Mouse (Mus musculus): Measurements from ENCODE around the gene Ndufaf7. TPM values are rescaled to one million over a fixed set of nuclear protein-coding genes. Genes with fewer than 3 reads are reported as not detected.

The Ndufaf7 gene
- polyA plus RNA-seq, 1 experiment from 2014 or later: 51.1 TPM

GRCm38 (mm10) chr17:78912861-78913281 is 24.1 kb upstream of the Ndufaf7 start:
- ATAC-seq (ENCODE audit: insufficient read depth, low FRiP score): no peak
- Histone ChIP-seq H3K4me3 (replicated peaks; ENCODE audit: low read length) (peak overlapping the region; percentile 42), H3K9ac (ENCODE audit: low read length) (0 out of 2 replicates have a peak overlapping the region, but pooled peaks have one; percentile 40), H3K9me3 (replicated peaks; ENCODE audit: control insufficient read depth, low read length) (no peaks in the 10 kb centered on the region), H3K4me1 (ENCODE audit: control insufficient read depth, insufficient read depth, low read length) (peaks cover 9% of the 10 kb centered on the region; the same call in 1 of the 2 replicates), H3K4me2 (ENCODE audit: low read depth, low read length) (peak overlapping the region; percentile 52), H3K27me3 (ENCODE audit: control insufficient read depth, insufficient read depth, low read length) (no peaks in the 10 kb centered on the region), H3K36me3 (ENCODE audit: control insufficient read depth, insufficient read depth, low read length) (no peaks in the 10 kb centered on the region), H3K27ac (ENCODE audit: low read length) (no peak overlapping the region)
- WGBS: 23% methylated on average over 6 of the region's 6 CpGs

- no peaks in the 10 kb centered on the region for H3K9me3 ChIP-seq (replicated peaks; ENCODE audit: control insufficient read depth, low read length)
- peaks cover 9% of the 10 kb centered on the region; the same call in 1 of the 2 replicates for H3K4me1 ChIP-seq (ENCODE audit: control insufficient read depth, insufficient read depth, low read length)
- no peak overlapping the region for H3K27ac ChIP-seq (ENCODE audit: low read length)
- WGBS: 73% methylated on average over 3 of the region's 3 CpGs
- H3K27me3 ChIP-seq (ENCODE audit: control insufficient read depth, insufficient read depth, low read length): no peaks in the 10 kb centered on the region
- H3K4me3 ChIP-seq (replicated peaks; ENCODE audit: low read length): no peak overlapping the region
- H3K36me3 ChIP-seq (ENCODE audit: control insufficient read depth, insufficient read depth, low read length): no peaks in the 10 kb centered on the region
- H3K9ac ChIP-seq (ENCODE audit: low read length): no peak overlapping the region
- no peak overlapping the region for H3K4me2 ChIP-seq (ENCODE audit: low read depth, low read length)
- ATAC-seq (ENCODE audit: insufficient read depth, low FRiP score): no peak
These were observed 23.0 kb upstream of the Ndufaf7 start for GRCm38 (mm10) chr17:78913921-78914320.

- 47% methylated on average over 6 of the region's 6 CpGs for WGBS
- Histone ChIP-seq H3K4me1 (ENCODE audit: control insufficient read depth, insufficient read depth, low read length) (peaks cover 9% of the 10 kb centered on the region; the same call in 1 of the 2 replicates), H3K4me3 (replicated peaks; ENCODE audit: low read length) (peak overlapping the region; percentile 78), H3K36me3 (ENCODE audit: control insufficient read depth, insufficient read depth, low read length) (0 out of 2 replicates have a peak, but pooled peaks cover 8% of the 10 kb centered on the region), H3K27me3 (ENCODE audit: control insufficient read depth, insufficient read depth, low read length) (no peaks in the 10 kb centered on the region), H3K9ac (ENCODE audit: low read length) (peak overlapping the region; percentile 90), H3K4me2 (ENCODE audit: low read depth, low read length) (peak overlapping the region; percentile 79), H3K27ac (ENCODE audit: low read length) (peak overlapping the region; percentile 95), H3K9me3 (replicated peaks; ENCODE audit: control insufficient read depth, low read length) (no peaks in the 10 kb centered on the region)
- ATAC-seq (ENCODE audit: insufficient read depth, low FRiP score): no peak; the same call in 1 of the 2 replicates
These were observed 21.2 kb upstream of the Ndufaf7 start for GRCm38 (mm10) chr17:78915772-78916171.

GRCm38 (mm10) chr17:78916369-78916813 is 20.5 kb upstream of the Ndufaf7 start, which contains the start of gene Cebpzos:
TSS of gene Cebpzos (plus strand) at chr17:78916500.
- Histone ChIP-seq H3K27me3 (ENCODE audit: control insufficient read depth, insufficient read depth, low read length) (no peaks in the 10 kb centered on the region), H3K9ac (ENCODE audit: low read length) (peak within 1 kb of the TSS; percentile 90), H3K9me3 (replicated peaks; ENCODE audit: control insufficient read depth, low read length) (no peaks in the 10 kb centered on the region), H3K27ac (ENCODE audit: low read length) (peak within 1 kb of the TSS; percentile 95), H3K36me3 (ENCODE audit: control insufficient read depth, insufficient read depth, low read length) (0 out of 2 replicates have a peak, but pooled peaks cover 10% of the 10 kb centered on the region), H3K4me1 (ENCODE audit: control insufficient read depth, insufficient read depth, low read length) (peaks cover 9% of the 10 kb centered on the region; the same call in 1 of the 2 replicates), H3K4me3 (replicated peaks; ENCODE audit: low read length) (peak within 1 kb of the TSS; percentile 78), H3K4me2 (ENCODE audit: low read depth, low read length) (peak within 1 kb of the TSS; percentile 79)
- under 1% methylated on average over 37 of the region's 37 CpGs for WGBS
- peak; percentile 95 for ATAC-seq (ENCODE audit: insufficient read depth, low FRiP score)

GRCm38 (mm10) chr17:78916899-78917298 is 20.0 kb upstream of the Ndufaf7 start:
- Histone ChIP-seq H3K4me2 (ENCODE audit: low read depth, low read length) (peak overlapping the region; percentile 79), H3K9me3 (replicated peaks; ENCODE audit: control insufficient read depth, low read length) (no peaks in the 10 kb centered on the region), H3K4me3 (replicated peaks; ENCODE audit: low read length) (peak overlapping the region; percentile 78), H3K27ac (ENCODE audit: low read length) (peak overlapping the region; percentile 95), H3K27me3 (ENCODE audit: control insufficient read depth, insufficient read depth, low read length) (no peaks in the 10 kb centered on the region), H3K9ac (ENCODE audit: low read length) (peak overlapping the region; percentile 90), H3K36me3 (ENCODE audit: control insufficient read depth, insufficient read depth, low read length) (0 out of 2 replicates have a peak, but pooled peaks cover 14% of the 10 kb centered on the region), H3K4me1 (ENCODE audit: control insufficient read depth, insufficient read depth, low read length) (peaks cover 9% of the 10 kb centered on the region; the same call in 1 of the 2 replicates)
- ATAC-seq (ENCODE audit: insufficient read depth, low FRiP score): no peak
- 2% methylated on average over 11 of the region's 11 CpGs for WGBS

GRCm38 (mm10) chr17:78917696-78918095 is 19.2 kb upstream of the Ndufaf7 start:
- H3K9ac ChIP-seq (ENCODE audit: low read length): peak overlapping the region; percentile 6; the same call in 1 of the 2 replicates
- H3K4me3 ChIP-seq (replicated peaks; ENCODE audit: low read length): no peak overlapping the region
- H3K27ac ChIP-seq (ENCODE audit: low read length): no peak overlapping the region
- peak overlapping the region; percentile 79; the same call in 1 of the 2 replicates for H3K4me2 ChIP-seq (ENCODE audit: low read depth, low read length)
- no peak for ATAC-seq (ENCODE audit: insufficient read depth, low FRiP score)
- H3K36me3 ChIP-seq (ENCODE audit: control insufficient read depth, insufficient read depth, low read length): 0 out of 2 replicates have a peak, but pooled peaks cover 18% of the 10 kb centered on the region
- H3K4me1 ChIP-seq (ENCODE audit: control insufficient read depth, insufficient read depth, low read length): peaks cover 9% of the 10 kb centered on the region; the same call in 1 of the 2 replicates
- H3K9me3 ChIP-seq (replicated peaks; ENCODE audit: control insufficient read depth, low read length): no peaks in the 10 kb centered on the region
- WGBS: 48% methylated on average over 6 of the region's 6 CpGs
- H3K27me3 ChIP-seq (ENCODE audit: control insufficient read depth, insufficient read depth, low read length): no peaks in the 10 kb centered on the region

- Histone ChIP-seq H3K9ac (ENCODE audit: low read length) (peak overlapping the region; percentile 89), H3K27me3 (ENCODE audit: control insufficient read depth, insufficient read depth, low read length) (no peaks in the 10 kb centered on the region), H3K4me1 (ENCODE audit: control insufficient read depth, insufficient read depth, low read length) (peaks cover 19% of the 10 kb centered on the region), H3K36me3 (ENCODE audit: control insufficient read depth, insufficient read depth, low read length) (peaks cover 7% of the 10 kb centered on the region; the same call in 1 of the 2 replicates), H3K4me2 (ENCODE audit: low read depth, low read length) (peak overlapping the region; percentile 85), H3K9me3 (replicated peaks; ENCODE audit: control insufficient read depth, low read length) (no peaks in the 10 kb centered on the region), H3K27ac (ENCODE audit: low read length) (no peak overlapping the region), H3K4me3 (replicated peaks; ENCODE audit: low read length) (peak overlapping the region; percentile 93)
- WGBS: 83% methylated on average over 2 of the region's 2 CpGs
- no peak for ATAC-seq (ENCODE audit: insufficient read depth, low FRiP score)
These were observed 1.1 kb upstream of the Ndufaf7 start for GRCm38 (mm10) chr17:78935857-78936256.

GRCm38 (mm10) chr17:78937229-78937853 is 405 bp downstream of the Ndufaf7 start:
- H3K4me3 ChIP-seq (replicated peaks; ENCODE audit: low read length): peak overlapping the region; percentile 93
- H3K4me2 ChIP-seq (ENCODE audit: low read depth, low read length): peak overlapping the region; percentile 86
- peak overlapping the region; percentile 89 for H3K9ac ChIP-seq (ENCODE audit: low read length)
- no peak overlapping the region; the same call in 1 of the 2 replicates for H3K27ac ChIP-seq (ENCODE audit: low read length)
- peaks cover 19% of the 10 kb centered on the region for H3K4me1 ChIP-seq (ENCODE audit: control insufficient read depth, insufficient read depth, low read length)
- H3K9me3 ChIP-seq (replicated peaks; ENCODE audit: control insufficient read depth, low read length): no peaks in the 10 kb centered on the region
- no peaks in the 10 kb centered on the region for H3K36me3 ChIP-seq (ENCODE audit: control insufficient read depth, insufficient read depth, low read length)
- no peaks in the 10 kb centered on the region for H3K27me3 ChIP-seq (ENCODE audit: control insufficient read depth, insufficient read depth, low read length)
- ATAC-seq (ENCODE audit: insufficient read depth, low FRiP score): peak; percentile 27; the same call in 1 of the 2 replicates
- 5% methylated on average over 26 of the region's 26 CpGs for WGBS

GRCm38 (mm10) chr17:78938927-78939326 is 2.0 kb downstream of the Ndufaf7 start:
- H3K27me3 ChIP-seq (ENCODE audit: control insufficient read depth, insufficient read depth, low read length): no peaks in the 10 kb centered on the region
- peaks cover 2% of the 10 kb centered on the region; the same call in 1 of the 2 replicates for H3K36me3 ChIP-seq (ENCODE audit: control insufficient read depth, insufficient read depth, low read length)
- H3K4me3 ChIP-seq (replicated peaks; ENCODE audit: low read length): no peak overlapping the region
- no peak overlapping the region for H3K27ac ChIP-seq (ENCODE audit: low read length)
- 90% methylated on average over 4 of the region's 4 CpGs for WGBS
- H3K9me3 ChIP-seq (replicated peaks; ENCODE audit: control insufficient read depth, low read length): no peaks in the 10 kb centered on the region
- H3K4me2 ChIP-seq (ENCODE audit: low read depth, low read length): no peak overlapping the region
- peaks cover 13% of the 10 kb centered on the region for H3K4me1 ChIP-seq (ENCODE audit: control insufficient read depth, insufficient read depth, low read length)
- ATAC-seq (ENCODE audit: insufficient read depth, low FRiP score): no peak
- H3K9ac ChIP-seq (ENCODE audit: low read length): no peak overlapping the region

All from stomach, embryonic 16.5 days (tissue).